Mouse (Mus musculus) hindbrain, embryonic 10.5 days (tissue): ENCODE results near the gene Xpo4. TPM values are rescaled to one million over a fixed set of nuclear protein-coding genes. Genes with fewer than 3 reads are reported as not detected.
"Not testable (repeated sequence)": the region's sequence is repeated elsewhere in the genome, so short reads cannot be mapped to it uniquely, and the experiment has no call there.

ENCODE experiments used
- DNase-seq: peaks from one replicate; pipeline ENCODE4 v3.0.0-alpha.2; 2017; ENCODE audit warnings: low spot score
- H3K27ac ChIP-seq: fragments of 300-500 bp; sonication (generic); 2 replicates; pipeline ENCODE4 v1.5.1; 2016; ENCODE audit warnings: mild to moderate bottlenecking, moderate library complexity
- H3K27me3 ChIP-seq: fragments of 300-500 bp; sonication (generic); 2 replicates; pipeline ENCODE4 v1.6.1; 2016; ENCODE audit warnings: mild to moderate bottlenecking; ENCODE audit not compliant: poor library complexity, insufficient read depth, severe bottlenecking
- H3K36me3 ChIP-seq: fragments of 300-500 bp; sonication (generic); 2 replicates; pipeline ENCODE4 v1.6.1; 2016; ENCODE audit warnings: mild to moderate bottlenecking, moderate library complexity
- H3K4me1 ChIP-seq: fragments of 300-500 bp; sonication (generic); replicated peaks from 2 replicates; pipeline ENCODE4 v1.6.1; 2016; ENCODE audit warnings: mild to moderate bottlenecking
- H3K4me3 ChIP-seq: fragments of 300-500 bp; sonication (generic); 2 replicates; pipeline ENCODE4 v1.5.1; 2016; ENCODE audit warnings: mild to moderate bottlenecking, moderate library complexity
- H3K9me3 ChIP-seq: fragments of 300-500 bp; sonication (generic); 2 replicates; pipeline ENCODE4 v1.6.1; 2016; ENCODE audit warnings: mild to moderate bottlenecking, moderate library complexity
- WGBS: fragments of 180-500 bp; shearing (Covaris S2); methylation state at CpG from one replicate; pipeline ENCODE4 v1.1.7; 2016; 5-methylcytosine and 5-hydroxymethylcytosine counted together
- polyA plus RNA-seq: library from polyadenylated mRNA; unstranded; fragments of >200 nt; fragmentation: Nextera tagmentation; extraction: Ambion mirVana; gene quantifications from 2 replicates; pipeline ENCODE4 v1.2.1, GENCODE M21; 2016

Xpo4 gene
- polyA plus RNA-seq, 1 experiment from 2014 or later: 23.1 TPM

DNA sequence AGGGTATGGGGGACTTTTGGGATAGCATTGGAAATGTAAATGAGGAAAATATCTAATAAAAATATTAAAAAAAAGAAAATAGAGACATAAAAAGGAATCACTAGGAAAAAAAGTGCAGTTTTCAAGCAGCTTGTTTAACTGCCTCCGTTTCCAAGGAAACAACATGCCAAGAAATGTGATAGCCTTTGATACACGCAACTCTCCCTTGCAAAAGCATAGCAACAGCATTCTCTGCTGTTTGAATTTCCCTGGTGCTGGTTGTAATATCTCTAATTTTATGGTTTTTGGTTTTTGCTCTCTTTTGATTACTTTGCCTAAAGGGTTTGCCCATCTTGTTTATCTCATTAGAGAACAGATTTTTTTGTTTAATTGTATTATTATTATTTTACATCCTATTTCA, 10.3 kb upstream of the Xpo4 start:
- DNase-seq: no peak
- Histone ChIP-seq H3K27me3 (no peaks in the 10 kb centered on the region), H3K36me3 (no peaks in the 10 kb centered on the region), H3K4me3 (no peak overlapping the region), H3K9me3 (no peaks in the 10 kb centered on the region), H3K4me1 (no peaks in the 10 kb centered on the region), H3K27ac (no peak overlapping the region)
- WGBS: 59% methylated on average over 2 of the region's 2 CpGs

DNA sequence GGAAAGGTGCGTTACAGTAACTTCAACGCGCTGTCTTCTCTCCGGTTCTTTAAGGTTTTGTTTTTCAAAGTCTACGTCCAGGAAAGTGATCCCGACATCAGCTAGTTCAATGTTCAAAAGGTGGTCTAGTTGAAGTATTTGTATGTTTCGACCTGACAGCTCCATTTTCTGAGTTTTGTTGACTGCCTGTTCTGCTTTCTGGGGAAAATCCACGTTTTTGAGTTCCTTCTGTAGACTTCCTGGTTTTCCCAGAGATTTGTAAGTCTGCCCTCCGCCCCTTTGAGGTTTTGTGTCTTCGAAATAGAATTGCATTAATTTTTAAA, 359 bp upstream of the Xpo4 start:
- DNase-seq: no peak
- Histone ChIP-seq H3K27ac (peak overlapping the region; percentile 98), H3K4me1 (peaks cover 21% of the 10 kb centered on the region), H3K9me3 (no peaks in the 10 kb centered on the region), H3K4me3 (peak overlapping the region; percentile 78), H3K36me3 (no peaks in the 10 kb centered on the region; the same call in none of the 2 replicates), H3K27me3 (no peaks in the 10 kb centered on the region)
- WGBS: 16% methylated on average over 10 of the region's 10 CpGs

DNA sequence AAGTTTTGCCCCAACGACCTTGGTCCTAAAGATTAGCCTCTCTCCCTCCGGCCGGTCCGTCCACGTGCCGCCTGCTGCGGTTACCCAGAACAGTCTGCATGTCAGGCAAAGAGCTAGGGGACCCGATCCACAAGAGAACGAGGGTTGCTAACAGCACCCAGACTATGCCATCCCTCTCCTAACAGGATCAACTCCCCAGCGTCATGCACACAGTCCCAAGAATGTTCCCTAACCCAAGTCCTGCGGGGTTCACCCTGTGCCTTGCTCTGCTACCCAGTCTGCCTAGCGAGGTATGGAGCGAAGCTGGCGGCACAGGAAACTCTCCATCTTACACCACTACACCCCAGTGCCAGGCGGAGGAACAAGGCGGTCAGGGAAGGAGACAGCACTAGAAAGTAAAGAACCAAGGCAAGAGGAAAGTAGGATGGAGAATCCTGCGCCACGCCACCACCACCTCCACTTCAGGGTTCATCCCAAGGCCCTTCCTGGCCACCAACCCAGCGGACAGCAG, 864 bp downstream of the Xpo4 start:
- WGBS: 0% methylated on average over 19 of the region's 19 CpGs
- H3K9me3 ChIP-seq: no peaks in the 10 kb centered on the region
- DNase-seq: no peak
- H3K27ac ChIP-seq: peak overlapping the region; percentile 98
- H3K4me3 ChIP-seq: peak overlapping the region; percentile 78
- peaks cover 21% of the 10 kb centered on the region for H3K4me1 ChIP-seq
- no peaks in the 10 kb centered on the region; the same call in none of the 2 replicates for H3K36me3 ChIP-seq
- no peaks in the 10 kb centered on the region for H3K27me3 ChIP-seq

DNA sequence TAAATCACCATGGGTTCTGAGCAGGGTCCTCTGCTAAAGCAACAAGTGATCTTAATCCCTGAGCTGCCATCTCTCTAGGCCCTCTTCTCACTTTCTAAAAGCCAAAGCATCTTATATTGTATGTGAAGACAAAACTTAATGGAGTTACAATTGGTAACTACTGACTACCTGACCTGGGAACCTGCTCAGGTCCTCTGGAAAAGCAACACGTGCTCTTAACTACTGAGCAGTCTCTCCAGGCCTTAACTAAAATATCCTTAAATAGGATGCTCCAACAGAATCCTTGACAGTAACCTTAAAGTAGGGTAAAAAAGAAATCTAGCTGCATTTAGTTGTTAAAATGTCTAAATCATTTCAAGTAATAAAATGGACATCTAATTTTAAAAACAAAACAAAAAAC, 1.6 kb downstream of the Xpo4 start:
- Histone ChIP-seq H3K27ac (no peak overlapping the region), H3K36me3 (no peaks in the 10 kb centered on the region; the same call in none of the 2 replicates), H3K27me3 (no peaks in the 10 kb centered on the region), H3K4me1 (peaks cover 21% of the 10 kb centered on the region), H3K9me3 (no peaks in the 10 kb centered on the region), H3K4me3 (peak overlapping the region; percentile 78)
- 42% methylated on average over 1 of the region's 1 CpGs for WGBS
- no peak for DNase-seq

DNA sequence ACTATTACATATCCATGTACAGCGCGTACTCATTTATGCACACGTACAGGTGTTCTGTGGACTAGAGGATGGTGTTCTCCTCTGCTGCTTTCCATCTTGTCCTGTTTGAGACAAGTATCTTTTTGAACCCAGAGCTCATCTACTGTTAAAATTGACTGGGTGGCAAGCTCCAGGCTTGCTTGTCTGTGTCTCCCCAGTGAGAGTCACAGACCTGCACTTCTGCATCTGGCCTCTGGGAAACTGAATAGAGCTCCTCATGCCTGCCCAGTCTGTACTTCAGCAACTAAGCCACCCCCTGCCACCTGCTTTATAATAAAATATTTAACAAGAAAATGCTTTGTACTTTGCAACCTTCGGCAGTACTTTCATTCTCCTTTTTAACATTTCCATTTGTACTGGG, 6.9 kb downstream of the Xpo4 start:
- H3K36me3 ChIP-seq: peaks cover 5% of the 10 kb centered on the region
- peaks cover 10% of the 10 kb centered on the region for H3K4me1 ChIP-seq
- H3K9me3 ChIP-seq: no peaks in the 10 kb centered on the region
- no peak for DNase-seq
- H3K27me3 ChIP-seq: no peaks in the 10 kb centered on the region
- no peak overlapping the region for H3K4me3 ChIP-seq
- H3K27ac ChIP-seq: no peak overlapping the region
- whole genome bisulfite sequencing: 97% methylated on average over 4 of the region's 4 CpGs

DNA sequence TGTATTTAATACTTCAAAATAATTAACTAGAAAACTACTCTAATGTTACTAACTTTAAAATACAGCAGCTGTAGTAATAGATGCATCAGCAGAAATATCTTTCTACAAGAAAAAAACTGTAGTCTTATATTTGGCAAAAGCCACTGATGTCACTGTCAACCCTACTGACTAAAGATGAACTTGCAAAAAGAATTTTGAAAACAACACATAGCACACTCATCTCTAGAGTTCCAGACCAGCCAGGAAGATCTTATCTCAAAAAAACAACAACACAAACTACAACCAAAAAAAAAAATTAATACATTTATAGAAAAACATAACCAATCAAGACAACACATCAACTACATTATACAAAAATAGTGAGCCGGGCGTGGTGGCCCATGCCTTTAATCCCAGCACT, 7.7 kb downstream of the Xpo4 start:
- no peak overlapping the region for H3K4me3 ChIP-seq
- peaks cover 5% of the 10 kb centered on the region for H3K36me3 ChIP-seq
- H3K9me3 ChIP-seq: no peaks in the 10 kb centered on the region
- WGBS: 96% methylated on average over 2 of the region's 2 CpGs
- peaks cover 6% of the 10 kb centered on the region for H3K4me1 ChIP-seq
- no peaks in the 10 kb centered on the region for H3K27me3 ChIP-seq
- DNase-seq: no peak
- no peak overlapping the region for H3K27ac ChIP-seq

DNA sequence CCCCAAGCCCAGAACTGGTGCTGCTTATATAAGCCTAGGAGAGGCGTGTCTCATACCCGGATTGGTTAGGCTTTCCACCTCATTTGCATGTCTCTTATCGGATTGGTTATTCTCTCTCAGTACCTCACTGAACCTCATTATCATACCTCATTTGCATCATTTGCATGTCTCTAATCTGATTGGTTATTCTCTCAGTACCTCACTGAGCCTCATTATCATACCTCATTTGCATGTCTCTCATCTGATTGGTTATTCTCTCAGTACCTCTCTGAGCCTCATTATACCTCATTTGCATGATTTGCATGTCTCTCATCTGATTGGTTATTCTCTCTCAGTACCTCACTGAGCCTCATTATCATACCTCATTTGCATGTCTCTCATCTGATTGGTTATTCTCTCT, 8.7 kb downstream of the Xpo4 start:
- H3K27ac ChIP-seq, H3K36me3 ChIP-seq, DNase-seq, H3K4me1 ChIP-seq, H3K4me3 ChIP-seq, H3K27me3 ChIP-seq, H3K9me3 ChIP-seq: not testable (repeated sequence)
- 94% methylated on average over 3 of the region's 3 CpGs for WGBS

DNA sequence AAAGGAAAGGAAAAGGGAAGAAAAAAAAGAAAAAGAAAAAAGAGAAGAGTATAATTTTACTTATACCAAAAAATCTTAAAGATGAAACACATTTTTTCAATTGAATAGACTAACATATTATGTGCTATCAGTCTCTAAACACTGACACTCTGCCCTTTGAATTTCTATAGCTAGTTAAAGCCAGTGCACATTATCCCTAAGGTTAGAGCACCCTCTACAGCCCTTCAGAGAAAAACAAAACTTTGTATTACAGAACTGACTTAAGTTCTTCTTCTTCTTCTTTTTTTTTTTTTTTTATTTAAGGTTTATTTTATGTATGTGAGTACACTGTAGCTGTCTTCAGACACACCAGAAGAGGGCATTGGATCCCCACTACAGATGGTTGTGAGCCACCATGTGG, 15.7 kb downstream of the Xpo4 start:
- Histone ChIP-seq H3K4me1 (no peaks in the 10 kb centered on the region), H3K36me3 (peaks cover 7% of the 10 kb centered on the region), H3K9me3 (no peaks in the 10 kb centered on the region), H3K4me3 (no peak overlapping the region), H3K27ac (no peak overlapping the region), H3K27me3 (no peaks in the 10 kb centered on the region)
- DNase-seq: no peak

DNA sequence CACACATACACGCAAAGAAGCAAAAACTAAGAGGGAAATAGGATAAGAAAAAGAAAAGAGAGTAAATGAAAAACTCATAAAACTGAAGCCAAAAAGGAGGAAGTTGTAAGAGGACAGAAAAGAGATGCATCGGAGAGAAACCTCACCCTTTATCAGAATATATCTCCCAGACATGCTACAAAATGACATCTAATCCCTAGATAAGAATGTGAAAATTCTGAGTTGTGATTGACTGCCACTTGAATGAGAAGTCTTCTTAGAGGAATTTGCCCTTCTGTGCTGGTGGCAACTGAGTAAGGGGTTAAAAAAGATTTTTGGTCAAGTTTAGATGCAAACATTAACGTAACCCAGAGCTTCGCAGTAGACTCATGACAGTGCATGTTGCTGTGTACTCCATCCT, 19.1 kb downstream of the Xpo4 start:
- peaks cover 22% of the 10 kb centered on the region for H3K36me3 ChIP-seq
- no peak for DNase-seq
- no peak overlapping the region for H3K27ac ChIP-seq
- no peaks in the 10 kb centered on the region for H3K27me3 ChIP-seq
- no peaks in the 10 kb centered on the region for H3K4me1 ChIP-seq
- 93% methylated on average over 4 of the region's 4 CpGs for WGBS
- no peaks in the 10 kb centered on the region for H3K9me3 ChIP-seq
- no peak overlapping the region for H3K4me3 ChIP-seq

DNA sequence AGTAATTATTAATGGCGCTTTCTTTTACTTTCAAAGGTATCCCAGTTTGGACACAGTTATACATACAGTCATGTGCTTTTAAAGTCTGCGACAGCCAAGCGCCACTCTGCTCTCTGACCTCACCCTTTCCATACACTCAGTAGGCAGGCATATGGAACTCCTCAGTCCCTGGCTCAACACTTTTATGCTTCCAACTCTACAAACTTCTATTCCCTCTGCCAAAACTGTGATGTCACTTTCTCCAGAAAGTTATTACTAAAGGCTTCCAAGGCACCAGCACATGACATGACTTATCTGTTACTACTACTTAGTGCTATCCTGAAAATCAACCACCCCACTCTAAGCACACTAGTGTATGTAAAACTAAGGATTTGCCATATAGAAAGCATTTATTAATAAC, 26.1 kb downstream of the Xpo4 start:
- Histone ChIP-seq H3K27me3 (no peaks in the 10 kb centered on the region), H3K4me3 (no peak overlapping the region), H3K27ac (no peak overlapping the region), H3K4me1 (peaks cover 7% of the 10 kb centered on the region; the same call in 1 of the 2 replicates), H3K9me3 (no peaks in the 10 kb centered on the region), H3K36me3 (peaks cover 25% of the 10 kb centered on the region)
- no peak for DNase-seq
- 98% methylated on average over 3 of the region's 3 CpGs for WGBS

DNA sequence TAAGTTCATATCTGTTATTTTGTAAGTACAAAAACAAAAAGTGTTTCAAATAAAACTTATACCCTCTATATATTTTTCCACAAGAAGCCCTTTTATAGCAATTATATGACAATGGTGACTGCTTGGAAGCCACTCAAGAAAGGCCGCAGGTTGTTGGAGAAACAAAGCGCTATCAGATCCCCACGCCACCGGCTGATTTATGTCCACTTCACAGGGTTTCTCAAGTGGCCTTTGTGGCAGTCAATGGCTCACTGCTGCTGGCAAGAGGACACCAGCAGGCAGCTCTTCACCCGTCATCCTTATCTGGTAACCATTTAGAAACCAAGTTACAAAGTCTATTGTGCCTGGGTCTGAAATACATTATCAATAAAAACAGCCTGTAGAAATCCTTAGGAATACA, 31.1 kb downstream of the Xpo4 start:
- no peak overlapping the region for H3K27ac ChIP-seq
- no peak overlapping the region for H3K4me3 ChIP-seq
- H3K36me3 ChIP-seq: peaks cover 14% of the 10 kb centered on the region
- no peaks in the 10 kb centered on the region for H3K9me3 ChIP-seq
- 50% methylated on average over 5 of the region's 5 CpGs for WGBS
- no peaks in the 10 kb centered on the region for H3K27me3 ChIP-seq
- peaks cover 13% of the 10 kb centered on the region; the same call in 1 of the 2 replicates for H3K4me1 ChIP-seq
- DNase-seq: no peak

DNA sequence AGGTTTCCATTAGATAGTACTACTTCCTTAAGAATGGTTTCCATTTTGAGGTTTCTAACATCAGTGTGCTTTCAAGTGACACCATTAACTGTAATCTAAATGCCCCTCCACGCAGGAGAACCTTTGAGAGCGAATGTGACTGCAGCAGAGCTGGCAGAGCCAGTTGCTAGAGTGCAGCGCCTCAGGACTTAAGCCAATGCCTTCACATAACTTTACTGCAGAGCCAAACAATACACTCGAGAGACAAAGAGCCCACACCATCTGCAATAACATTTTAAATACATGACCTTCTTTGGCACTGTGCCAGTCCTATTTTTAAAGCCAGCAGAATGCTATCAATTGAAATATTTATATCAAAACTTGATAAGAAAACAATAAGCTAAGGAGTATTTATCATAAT, 35.6 kb downstream of the Xpo4 start:
- 90% methylated on average over 4 of the region's 4 CpGs for WGBS
- Histone ChIP-seq H3K27me3 (no peaks in the 10 kb centered on the region), H3K4me1 (peaks cover 9% of the 10 kb centered on the region; the same call in 1 of the 2 replicates), H3K27ac (no peak overlapping the region), H3K9me3 (no peaks in the 10 kb centered on the region), H3K4me3 (no peak overlapping the region), H3K36me3 (peaks cover 48% of the 10 kb centered on the region)
- no peak for DNase-seq

DNA sequence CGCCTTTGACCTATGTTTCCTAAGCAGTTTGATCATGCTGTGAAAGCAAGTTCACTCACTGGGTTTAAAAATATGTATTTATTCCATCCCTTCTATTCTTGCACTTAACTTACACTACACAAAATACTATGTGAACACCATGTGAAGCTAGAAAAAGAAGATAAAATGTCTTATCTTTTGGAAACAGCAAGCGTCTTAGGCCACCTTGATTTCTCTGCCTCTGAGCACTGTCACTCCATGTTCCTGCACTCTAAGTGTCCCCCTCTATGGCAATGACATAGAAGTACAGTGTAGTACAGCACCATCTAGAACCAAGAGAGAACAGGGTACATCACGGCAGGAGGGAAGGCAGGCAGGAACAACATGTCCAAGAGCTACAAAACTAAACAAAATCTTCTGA, 42.3 kb downstream of the Xpo4 start:
- no peaks in the 10 kb centered on the region for H3K9me3 ChIP-seq
- H3K4me3 ChIP-seq: no peak overlapping the region
- no peaks in the 10 kb centered on the region for H3K27me3 ChIP-seq
- WGBS: 88% methylated on average over 3 of the region's 3 CpGs
- H3K36me3 ChIP-seq: peaks cover 58% of the 10 kb centered on the region
- DNase-seq: no peak
- no peaks in the 10 kb centered on the region for H3K4me1 ChIP-seq
- no peak overlapping the region for H3K27ac ChIP-seq

DNA sequence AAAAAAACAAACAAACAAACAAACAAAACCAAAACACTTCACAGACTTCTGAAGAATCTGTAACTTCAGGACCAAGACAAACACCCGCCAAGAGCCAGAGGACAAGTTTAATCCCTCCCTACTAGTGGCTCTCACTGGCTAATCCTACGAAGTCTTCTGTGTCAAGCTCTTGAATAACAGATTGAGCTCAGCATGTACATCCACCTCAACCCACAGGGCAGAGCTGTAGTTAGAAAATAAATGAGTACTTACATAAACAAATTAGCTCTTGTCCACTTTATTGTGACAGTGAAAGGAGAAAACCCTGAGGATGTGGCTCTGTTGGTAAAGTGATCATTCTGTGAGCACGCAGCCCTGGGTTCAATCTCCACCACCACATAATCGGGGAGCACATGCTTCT, 43.5 kb downstream of the Xpo4 start:
- no peaks in the 10 kb centered on the region for H3K9me3 ChIP-seq
- no peaks in the 10 kb centered on the region for H3K4me1 ChIP-seq
- peaks cover 47% of the 10 kb centered on the region for H3K36me3 ChIP-seq
- WGBS: 75% methylated on average over 4 of the region's 4 CpGs
- no peak overlapping the region for H3K27ac ChIP-seq
- no peak for DNase-seq
- H3K4me3 ChIP-seq: no peak overlapping the region
- no peaks in the 10 kb centered on the region for H3K27me3 ChIP-seq
